Mouse (Mus musculus): ENCODE data around the gene Gm4952. TPM values are rescaled to one million over a fixed set of nuclear protein-coding genes. Genes with fewer than 3 reads are reported as not detected.
"Not testable (repeated sequence)": the region's sequence is repeated elsewhere in the genome, so short reads cannot be mapped to it uniquely, and the experiment has no call there.

Gm4952 gene
- total RNA-seq, 2 experiments from 2014 or later = 0.14 TPM; not detected in 1

GRCm38 (mm10) chr19:12596290-12597072, 3.3 kb upstream of the Gm4952 start:
- peak; percentile 18 to 49 for DNase-seq (ENCODE audit: low spot score in 2 of 2)
- intact Hi-C loops (cut with DNase I) = loop anchor here (5.0 to 10.0 kb wide), 2 partner anchors 201 to 462 kb away; partner anchors contain the start of genes Lpxn and Zfp91

- intact Hi-C loops (cut with DNase I) = loop anchor here (5.0 to 10.0 kb wide), 2 partner anchors 200 to 462 kb away; partner anchors contain the start of genes Lpxn and Zfp91
- DNase-seq (ENCODE audit: low spot score in 2 of 2) = peak; percentile 24 to 31
Observed at GRCm38 (mm10) chr19:12597073-12597405, 2.7 kb upstream of the Gm4952 start.

GRCm38 (mm10) chr19:12598674-12599073, 1.1 kb upstream of the Gm4952 start:
- no peak for DNase-seq (ENCODE audit: low spot score in 2 of 2)
- intact Hi-C loops (cut with DNase I) = loop anchor here (5.0 to 10.0 kb wide), 2 partner anchors 199 to 464 kb away; partner anchors contain the start of genes Lpxn and Zfp91

DNA sequence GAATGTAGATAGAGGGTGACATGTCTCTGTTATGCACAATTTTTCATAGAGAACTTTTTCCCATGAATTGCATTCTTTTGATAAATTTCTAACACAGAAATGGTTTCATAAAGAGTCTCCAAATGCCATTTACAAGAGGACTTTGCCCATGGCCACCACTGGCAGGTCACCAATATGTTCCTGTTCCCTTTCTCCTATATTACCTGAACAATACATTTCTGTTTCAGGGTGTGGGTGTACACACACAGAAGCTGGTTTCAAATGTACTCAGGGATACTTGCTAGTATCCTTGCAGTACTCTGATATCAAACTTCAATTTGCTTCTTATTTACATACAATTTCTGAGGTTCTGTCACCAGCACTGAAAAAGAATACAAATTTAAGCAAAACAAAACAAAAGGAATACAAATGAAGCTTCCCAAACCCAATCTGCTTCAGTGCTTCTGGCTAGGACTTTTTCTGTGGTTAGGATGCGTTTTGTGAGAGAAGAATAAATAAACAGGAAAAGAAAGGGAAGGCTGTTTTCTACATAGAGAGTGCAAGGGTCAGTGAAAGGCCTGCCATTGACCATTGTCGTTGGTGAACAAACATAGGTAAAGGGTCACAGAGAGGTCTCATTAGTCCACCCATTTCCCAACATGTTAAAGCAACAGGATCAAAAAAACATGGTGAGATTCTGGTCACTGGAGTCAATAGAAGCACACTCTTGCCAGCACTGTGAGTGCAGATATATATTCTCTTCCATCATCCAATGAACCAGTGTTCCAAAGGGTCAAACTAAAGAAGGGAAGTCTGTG, 1.1 kb downstream of the Gm4952 start:
- DNase-seq (ENCODE audit: low spot score in 2 of 2) = no peak
- intact Hi-C loops (cut with DNase I) = no loop called here

DNA sequence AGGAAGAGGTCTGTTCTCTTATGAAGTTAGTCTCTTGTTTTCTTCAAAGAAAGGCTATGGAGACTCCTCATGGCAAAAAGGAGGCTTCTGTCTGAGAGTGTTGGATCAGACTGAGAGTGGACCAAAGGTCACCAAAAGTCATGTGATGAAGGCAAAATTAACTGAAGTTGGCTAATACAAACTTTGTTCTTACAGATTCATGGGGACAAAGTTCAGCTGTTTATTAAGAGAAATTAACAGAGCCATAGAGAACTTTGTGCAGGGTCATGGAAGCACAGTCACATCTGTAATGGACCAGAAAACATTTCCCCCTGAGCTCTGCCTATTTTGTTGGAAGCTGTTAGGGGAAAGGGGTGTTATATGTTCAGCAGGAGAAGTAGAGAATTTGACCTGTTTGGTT, 8.6 kb downstream of the Gm4952 start:
- DNase-seq (ENCODE audit: low spot score in 2 of 2) = no peak
- intact Hi-C loops (cut with DNase I) = no loop called here

DNA sequence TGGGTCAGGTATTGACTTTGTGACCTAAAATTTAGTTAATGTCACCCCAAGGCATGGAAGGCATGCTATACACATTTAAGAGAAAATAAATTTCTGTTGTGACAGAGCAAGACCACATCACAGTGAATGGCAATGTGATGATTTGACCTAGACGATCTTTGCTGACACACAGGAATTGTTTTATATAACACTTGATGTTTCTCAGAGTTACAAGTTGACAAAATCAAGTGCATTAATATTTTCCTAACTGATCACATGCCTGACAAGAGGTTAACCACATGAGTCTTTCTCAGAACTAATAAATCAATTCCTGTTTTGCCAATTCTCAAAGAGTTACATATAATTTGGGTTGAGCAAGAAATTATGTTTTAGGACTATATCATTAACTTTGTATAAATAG, 13.9 kb downstream of the Gm4952 start:
- intact Hi-C loops (cut with DNase I) = no loop called here
- DNase-seq (ENCODE audit: low spot score in 2 of 2) = no peak

DNA sequence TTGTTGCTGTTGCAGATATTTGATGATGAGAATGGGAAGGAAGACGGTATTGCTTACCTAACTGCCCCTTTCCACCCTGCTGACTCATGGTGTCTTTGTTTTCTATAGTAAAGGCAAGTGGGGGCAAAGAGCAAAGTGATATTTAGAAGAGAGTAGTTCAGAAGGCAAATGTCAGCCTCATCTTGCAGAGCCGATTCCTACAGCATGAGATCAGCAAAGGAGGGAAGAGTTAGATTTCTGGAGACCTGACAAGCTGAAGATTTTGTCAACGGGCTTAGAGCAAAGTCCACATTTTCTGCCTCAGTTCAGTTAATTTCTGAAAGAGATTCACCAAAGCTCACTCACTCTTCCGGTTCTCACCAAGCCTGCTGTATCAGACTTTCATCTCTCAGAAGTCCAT, 33.4 kb downstream of the Gm4952 start, which contains the start of gene Glyat:
Gene Glyat (plus strand): TSS at position 133 of the 400 bp plus-strand sequence.
- no peak for DNase-seq (ENCODE audit: low spot score in 2 of 2)
- intact Hi-C loops (cut with DNase I) = no loop called here

DNA sequence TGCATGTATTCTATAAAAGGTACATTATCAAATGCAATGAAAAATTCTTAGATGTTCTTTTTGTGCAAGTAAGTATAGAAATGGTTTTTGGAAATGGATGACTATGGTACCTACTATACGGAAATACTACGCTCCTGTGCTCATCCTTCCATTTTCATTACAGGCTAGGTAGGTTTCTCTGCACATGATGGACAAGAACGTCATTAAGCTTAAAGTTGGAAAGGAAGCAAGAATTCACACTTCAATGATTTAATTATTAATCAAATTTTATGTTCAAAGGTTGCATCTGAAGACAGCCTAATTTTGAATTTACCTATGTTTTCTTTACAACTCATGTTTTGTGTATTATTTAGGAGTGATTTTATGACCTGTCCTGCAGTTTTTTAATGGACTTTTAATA, 34.5 kb downstream of the Gm4952 start:
- intact Hi-C loops (cut with DNase I) = no loop called here
- no peak for DNase-seq (ENCODE audit: low spot score in 2 of 2)

DNA sequence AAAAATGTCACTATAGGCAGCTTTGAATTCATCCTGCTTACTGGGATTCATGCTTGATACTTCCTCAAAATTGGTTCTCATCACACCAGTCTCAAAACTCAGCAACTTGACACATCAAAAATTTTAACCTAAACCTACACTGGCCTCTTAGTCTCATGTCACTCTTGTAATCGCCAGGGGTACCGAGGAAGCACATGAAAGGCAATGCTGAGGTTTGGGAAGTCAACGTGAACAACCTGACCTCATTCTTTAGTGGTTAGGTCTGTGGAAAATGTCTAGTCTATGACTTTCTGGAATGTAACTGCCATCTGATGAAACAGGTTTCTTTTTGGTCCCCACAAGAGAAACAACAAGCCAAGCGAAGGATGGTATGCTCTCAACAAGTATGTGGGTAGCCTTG, 35.2 kb downstream of the Gm4952 start:
- no peak for DNase-seq (ENCODE audit: low spot score in 2 of 2)
- intact Hi-C loops (cut with DNase I) = no loop called here

DNA sequence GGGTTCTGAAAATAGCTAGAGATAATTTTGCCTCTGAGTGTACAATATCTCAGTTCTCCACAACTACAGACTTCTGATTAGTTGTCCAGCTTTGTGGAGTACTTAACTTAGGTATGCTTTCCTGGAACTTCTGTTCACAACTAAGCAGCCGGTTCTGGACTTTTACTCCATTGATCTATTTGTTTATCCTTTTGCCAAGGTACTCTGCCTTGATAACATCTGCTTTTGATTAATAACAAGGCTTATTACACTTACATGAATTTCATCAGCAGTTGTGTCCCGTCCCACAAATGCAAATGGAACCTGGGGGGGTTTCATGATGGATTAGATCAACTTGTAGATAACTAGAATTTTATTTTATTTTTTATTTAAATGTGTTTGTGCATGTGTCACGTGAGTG, 37.1 kb downstream of the Gm4952 start:
- intact Hi-C loops (cut with DNase I) = no loop called here

GRCm38 (mm10) chr19:12638049-12638448, 38.3 kb downstream of the Gm4952 start:
- intact Hi-C loops (cut with DNase I) = no loop called here
- DNase-seq (ENCODE audit: low spot score in 2 of 2) = no peak

More for the DNA sequence above, 37.1 kb downstream of the Gm4952 start:
- no peak for DNase-seq (ENCODE audit: low spot score in 2 of 2)

DNA sequence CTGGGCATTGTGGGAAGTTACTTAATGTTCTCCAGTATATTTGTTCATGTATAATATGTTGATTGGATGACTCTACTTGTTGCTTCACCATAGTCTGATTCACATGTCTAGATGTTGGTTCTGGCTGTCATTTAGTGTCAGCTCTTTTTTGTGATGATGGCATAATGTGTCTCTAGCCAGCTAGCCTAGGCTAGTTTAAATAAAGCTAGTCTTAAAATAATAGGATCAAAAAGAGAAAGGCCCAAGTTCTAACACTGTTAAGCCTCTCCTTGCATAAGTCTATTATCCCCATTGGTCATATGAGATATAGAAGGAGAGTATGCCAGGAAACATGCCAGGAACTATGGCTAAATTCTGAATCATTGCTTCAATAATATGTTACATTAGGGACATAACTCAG, 49.7 kb downstream of the Gm4952 start:
- DNase-seq (ENCODE audit: low spot score in 2 of 2) = no peak
- intact Hi-C loops (cut with DNase I) = no loop called here

DNA sequence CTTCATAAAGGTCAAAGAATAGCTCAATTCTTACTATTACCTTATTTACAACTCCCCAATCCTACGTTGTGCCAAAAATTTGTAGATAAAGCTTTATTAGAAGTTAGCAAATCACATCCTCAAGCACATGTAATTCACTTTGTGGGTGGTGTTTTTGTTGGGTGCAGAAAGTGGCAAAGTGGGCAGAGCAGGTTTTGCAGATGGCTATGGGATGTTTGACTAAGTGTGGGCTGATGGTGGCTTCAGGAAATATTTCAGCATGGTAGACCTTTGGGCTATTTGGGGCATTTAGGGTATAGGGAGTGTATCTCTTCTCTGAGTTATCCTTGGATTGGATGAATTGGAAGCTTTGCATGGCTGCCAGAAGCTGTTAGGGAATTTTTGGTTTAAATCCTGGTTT, 66.4 kb downstream of the Gm4952 start:
- no peak for DNase-seq (ENCODE audit: low spot score in 2 of 2)
- intact Hi-C loops (cut with DNase I) = no loop called here

DNA sequence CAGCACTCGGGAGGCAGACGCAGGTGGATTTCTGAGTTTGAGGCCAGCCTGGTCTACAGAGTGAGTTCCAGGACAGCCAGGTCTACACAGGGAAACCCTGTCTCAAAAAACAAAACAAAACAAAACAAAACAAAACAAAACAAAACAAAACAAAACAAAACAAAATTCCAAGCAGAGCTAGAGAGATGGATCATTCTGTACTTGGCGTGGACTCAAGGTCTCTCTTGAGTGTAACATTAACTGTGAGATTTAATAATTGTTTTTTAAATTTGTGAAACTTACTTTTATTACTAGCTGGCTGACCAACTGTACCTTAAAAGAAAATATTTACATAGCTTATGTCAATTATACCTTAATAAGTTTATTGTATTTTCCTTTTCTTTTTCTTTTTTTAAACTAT, 68.8 kb downstream of the Gm4952 start:
- intact Hi-C loops (cut with DNase I); DNase-seq (ENCODE audit: low spot score in 2 of 2): not testable (repeated sequence)

GRCm38 (mm10) chr19:12670139-12670538, 70.4 kb downstream of the Gm4952 start, which contains the start of gene Olfr1442:
Gene Olfr1442, plus strand, starts transcription at chr19:12670439.
- intact Hi-C loops (cut with DNase I) = no loop called here
- DNase-seq (ENCODE audit: low spot score in 2 of 2) = no peak

GRCm38 (mm10) chr19:12671051-12671450, 71.3 kb downstream of the Gm4952 start:
- no peak for DNase-seq (ENCODE audit: low spot score in 2 of 2)
- intact Hi-C loops (cut with DNase I) = no loop called here

GRCm38 (mm10) chr19:12677812-12678211, 78.0 kb downstream of the Gm4952 start, which contains the start of gene Olfr1443:
Gene Olfr1443, plus strand, starts transcription at chr19:12678112.
- DNase-seq (ENCODE audit: low spot score in 2 of 2) = no peak
- intact Hi-C loops (cut with DNase I) = no loop called here

Data from left cerebral cortex, postnatal 25 days (tissue).